Mouse (Mus musculus) megakaryocyte progenitor cell, adult 5-6 weeks (primary cell): ENCODE data around the gene Sephs1. TPM values are rescaled to one million over a fixed set of nuclear protein-coding genes. Genes with fewer than 3 reads are reported as not detected.
"Not testable (repeated sequence)": the region's sequence is repeated elsewhere in the genome, so short reads cannot be mapped to it uniquely, and the experiment has no call there.

Experiments used
- ATAC-seq: replicated peaks from 2 replicates; pipeline ENCODE4 v1.8.0; 2016; ENCODE audit warnings: mild to moderate bottlenecking, moderate TSS enrichment, inconsistent platforms; ENCODE audit not compliant: poor library complexity
- total RNA-seq, 2 experiments: library from RNA; stranded (forward) in 1 of 2; stranded (reverse) in 1 of 2; fragments of 157-497, 149-512 nt in 1 of 2; fragments of 200-1000 nt in 1 of 2; gene quantifications; 2 replicates each; pipeline versions ENCODE4 v1.2.3 to v1.2.4; 2015 to 2017

The Sephs1 gene
- total RNA-seq, 2 experiments from 2014 or later, result 30.2 to 32.5 TPM

DNA sequence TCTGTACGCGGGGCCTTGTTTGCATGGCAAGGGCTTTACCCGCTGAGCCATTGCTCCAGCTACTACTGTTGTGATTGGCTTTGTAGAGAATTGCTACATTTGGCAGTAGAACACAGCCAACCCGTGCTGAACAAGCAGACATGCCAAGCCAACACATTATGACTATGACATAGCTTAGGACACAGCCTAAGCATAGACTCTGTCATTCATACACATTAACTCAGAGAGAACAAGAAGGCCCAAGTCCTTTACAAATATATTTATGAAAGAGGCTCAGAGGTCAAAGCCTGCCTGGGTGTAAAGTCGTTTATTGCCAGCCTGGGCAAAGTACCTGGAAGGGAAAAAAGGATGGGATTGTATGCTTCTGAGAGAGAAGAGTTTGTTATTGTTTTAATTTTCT, 21.0 kb downstream of the Sephs1 start:
- ATAC-seq, result no peak

DNA sequence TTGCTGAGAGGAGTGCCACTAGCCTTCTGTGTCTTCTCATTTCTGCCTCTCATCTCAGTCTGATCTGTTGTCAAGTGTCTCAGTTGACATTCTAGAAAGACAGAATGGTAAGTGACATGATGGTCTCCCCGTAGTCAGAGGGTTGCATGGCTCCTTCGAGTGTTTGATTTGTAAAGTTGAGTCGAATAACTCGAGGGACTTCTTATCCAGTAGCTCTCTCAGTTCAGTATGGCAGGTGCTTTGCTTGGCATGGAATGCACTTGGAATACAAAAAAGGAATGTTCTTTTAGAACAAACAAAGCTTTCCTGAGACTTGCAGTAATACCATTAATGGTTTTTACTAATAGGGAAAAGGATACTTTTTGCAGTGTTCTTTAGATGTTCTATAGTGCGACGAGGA, 25.8 kb downstream of the Sephs1 start:
- ATAC-seq, result no peak

DNA sequence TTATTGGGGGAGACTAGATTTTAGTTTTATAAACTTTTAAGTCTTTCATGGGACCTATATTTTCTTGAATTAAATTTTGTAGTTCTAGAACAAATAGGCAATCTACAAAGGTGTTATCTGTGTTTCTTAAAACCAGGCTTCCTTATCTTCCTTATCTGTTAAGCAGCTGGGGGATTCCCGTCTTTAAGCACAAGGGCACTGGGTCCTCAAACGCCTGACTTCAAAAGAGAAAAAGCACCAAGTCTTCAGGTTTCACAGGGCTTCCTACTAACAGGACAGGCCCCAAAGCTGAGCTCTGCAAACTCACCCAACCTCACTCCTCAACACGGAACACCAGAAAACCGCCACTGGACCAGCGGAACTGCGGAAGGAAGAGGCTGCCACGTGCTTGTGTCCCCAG, 26.6 kb downstream of the Sephs1 start:
- 0 out of 2 replicates have a peak, but pooled peaks have one; percentile 29 for ATAC-seq

- no peak for ATAC-seq
Measured at GRCm38 (mm10) chr2:4908771-4909315, 27.5 kb downstream of the Sephs1 start.

DNA sequence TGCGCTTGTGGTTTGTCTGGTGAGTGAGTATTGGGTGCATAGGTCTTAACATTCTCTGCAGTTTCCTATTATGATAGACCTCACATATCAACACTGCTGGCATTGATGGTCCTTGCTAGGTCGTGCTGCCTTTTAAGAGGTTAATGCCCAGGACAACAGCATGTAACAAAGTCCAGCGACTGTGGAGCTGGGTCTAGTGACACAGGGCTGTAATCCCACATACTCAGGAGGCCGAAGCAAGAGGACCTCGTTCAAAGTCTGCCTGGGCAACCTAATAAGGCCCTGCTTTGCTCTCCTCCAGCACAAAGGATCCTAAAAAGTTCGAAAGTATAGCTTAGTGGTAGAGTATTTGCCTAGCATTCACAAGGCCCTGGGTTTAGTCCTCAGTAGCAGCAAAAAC, 28.5 kb downstream of the Sephs1 start:
- ATAC-seq, result no peak

GRCm38 (mm10) chr2:4910521-4910920, 29.2 kb downstream of the Sephs1 start:
- no peak for ATAC-seq

DNA sequence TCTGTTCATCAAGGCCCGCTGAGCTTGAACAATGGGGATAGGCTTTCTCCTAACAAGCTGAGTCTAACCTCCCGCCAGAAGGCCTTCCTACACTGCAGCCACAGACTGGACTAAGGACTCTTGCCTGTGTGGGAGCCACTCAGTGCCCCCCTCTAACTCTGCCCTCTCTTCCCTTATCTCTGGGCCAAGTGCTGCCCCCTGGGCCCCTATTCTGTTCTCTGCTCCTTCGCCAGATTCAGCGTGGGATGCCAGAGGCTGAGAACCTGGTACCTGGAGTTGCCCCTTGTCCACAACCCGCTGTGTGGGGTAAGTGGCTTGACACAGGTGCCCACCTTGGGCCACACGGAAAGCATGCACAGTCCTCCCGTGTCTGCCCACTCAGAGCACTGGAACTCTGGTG, 32.6 kb downstream of the Sephs1 start:
- ATAC-seq, result no peak

DNA sequence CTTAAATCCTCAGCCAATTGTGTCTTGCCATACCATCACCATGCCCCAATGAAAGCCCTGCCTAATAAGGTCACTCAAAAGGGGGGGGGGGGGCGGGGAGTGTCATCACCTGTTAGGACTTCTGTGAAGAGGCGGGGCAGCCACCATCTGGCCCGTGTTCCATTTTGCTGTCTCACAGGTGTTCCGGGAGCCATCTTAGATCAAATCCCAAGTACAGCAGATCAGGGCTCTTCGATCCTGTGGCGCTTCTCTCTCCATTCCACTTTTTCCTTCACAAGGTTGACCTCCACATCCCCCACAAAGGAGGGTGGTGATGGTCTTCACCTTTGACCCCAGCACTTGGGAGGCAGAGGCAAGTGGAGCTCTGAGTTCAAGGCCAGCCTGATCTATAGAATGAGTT, 34.7 kb downstream of the Sephs1 start:
- ATAC-seq, result no peak

- ATAC-seq, result peak; percentile 67
Measured at GRCm38 (mm10) chr2:4917326-4918021, 36.1 kb downstream of the Sephs1 start.

- ATAC-seq, result peak; percentile 93
Measured at GRCm38 (mm10) chr2:4918860-4919739, 37.7 kb downstream of the Sephs1 start, which contains the start of gene Phyh. Phyh (plus strand) TSS chr2:4919019.

GRCm38 (mm10) chr2:4921019-4921418, 39.7 kb downstream of the Sephs1 start:
- ATAC-seq, result no peak

DNA sequence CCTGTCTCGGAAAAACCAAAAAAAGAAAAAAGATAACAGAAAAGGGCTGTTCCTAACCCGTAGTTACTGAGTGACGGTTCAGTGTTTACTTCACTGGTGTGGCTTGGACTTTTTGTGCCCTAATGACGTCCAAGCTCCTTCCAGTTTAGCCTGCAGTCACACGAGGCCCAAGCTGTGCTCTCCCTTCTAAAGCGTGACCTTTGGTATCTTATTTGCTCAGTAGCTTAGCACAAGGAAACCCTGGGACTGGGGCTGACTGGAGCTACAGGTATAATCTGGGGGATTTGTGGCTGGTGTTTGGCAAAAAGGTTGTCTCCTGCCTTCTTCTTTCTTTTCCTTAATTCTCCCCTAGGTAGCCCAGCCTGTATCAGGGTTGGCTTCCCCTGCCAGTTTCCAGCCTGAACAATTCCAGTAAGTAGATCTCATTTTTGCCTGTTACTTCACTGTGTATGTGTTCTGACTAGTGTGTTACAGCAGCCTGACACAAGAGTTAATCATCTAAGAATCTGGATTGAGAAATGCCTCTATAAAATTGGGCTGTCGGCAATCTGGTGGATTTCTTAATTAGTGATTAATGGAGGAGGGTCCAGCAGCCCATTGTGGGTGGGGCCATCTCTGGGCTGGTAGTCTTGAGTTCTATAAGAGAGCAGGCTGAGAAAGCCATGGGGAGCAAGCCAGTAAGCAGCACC, 41.3 kb downstream of the Sephs1 start:
- no peak for ATAC-seq

DNA sequence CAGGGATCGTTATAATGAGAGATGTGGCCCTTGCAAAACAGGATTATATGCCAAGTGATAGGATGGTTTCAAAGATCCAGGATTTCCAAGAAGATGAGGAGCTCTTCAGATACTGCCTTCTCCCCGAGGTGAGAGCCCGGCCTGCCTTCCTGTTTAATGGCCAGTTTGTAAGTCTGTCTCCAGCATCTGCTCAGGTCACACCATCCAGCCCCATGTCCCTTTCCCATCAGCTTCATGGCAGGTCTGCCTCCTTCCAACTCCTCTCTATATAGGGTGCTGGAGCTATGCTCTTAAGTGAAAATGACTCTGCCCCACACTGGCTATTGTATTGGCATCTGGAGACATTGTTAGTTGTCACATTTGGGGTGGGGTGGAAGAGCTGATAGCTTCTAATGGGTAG, 46.0 kb downstream of the Sephs1 start:
- no peak for ATAC-seq

DNA sequence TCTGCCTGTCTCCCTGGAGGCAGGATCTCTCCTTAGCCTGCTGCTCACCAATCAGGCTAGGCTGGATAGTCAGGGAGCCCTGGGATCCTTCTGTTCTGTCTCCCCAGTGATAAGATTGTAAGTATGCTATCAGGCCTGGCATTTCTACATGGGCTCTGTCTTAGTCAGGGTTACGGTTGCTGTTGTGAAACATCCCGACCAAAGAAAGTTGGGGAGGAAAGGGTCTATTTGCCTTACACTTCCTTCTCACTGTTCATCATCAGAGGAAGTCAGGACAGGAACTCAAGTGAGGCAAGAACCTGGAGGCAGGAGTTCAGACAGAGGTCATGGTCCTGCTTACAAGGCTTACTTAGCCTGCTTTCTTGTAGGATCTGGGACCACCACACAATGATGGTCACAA, 47.9 kb downstream of the Sephs1 start:
- peak; percentile 97 for ATAC-seq

DNA sequence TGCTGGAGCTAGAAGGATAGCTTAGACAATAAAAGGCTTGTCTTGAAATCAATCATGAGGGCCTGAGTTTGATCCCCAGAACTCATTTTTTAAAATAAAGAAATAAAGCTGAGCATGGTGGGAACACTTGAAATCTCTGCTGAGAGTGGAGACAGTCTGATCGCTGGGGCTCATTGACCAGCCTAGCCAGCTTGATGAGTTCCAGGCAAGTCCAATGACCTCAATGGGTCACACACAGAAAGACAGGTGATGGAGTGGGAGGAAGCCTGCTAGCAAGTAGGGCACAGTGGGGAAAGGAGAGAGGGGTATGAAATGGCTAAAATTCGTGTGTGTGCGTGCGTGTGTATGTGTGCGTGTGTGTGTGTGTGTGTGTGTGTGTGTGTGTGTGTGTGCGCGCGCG, 53.2 kb downstream of the Sephs1 start:
- no peak for ATAC-seq

GRCm38 (mm10) chr2:4937931-4938330, 56.6 kb downstream of the Sephs1 start:
- no peak for ATAC-seq

DNA sequence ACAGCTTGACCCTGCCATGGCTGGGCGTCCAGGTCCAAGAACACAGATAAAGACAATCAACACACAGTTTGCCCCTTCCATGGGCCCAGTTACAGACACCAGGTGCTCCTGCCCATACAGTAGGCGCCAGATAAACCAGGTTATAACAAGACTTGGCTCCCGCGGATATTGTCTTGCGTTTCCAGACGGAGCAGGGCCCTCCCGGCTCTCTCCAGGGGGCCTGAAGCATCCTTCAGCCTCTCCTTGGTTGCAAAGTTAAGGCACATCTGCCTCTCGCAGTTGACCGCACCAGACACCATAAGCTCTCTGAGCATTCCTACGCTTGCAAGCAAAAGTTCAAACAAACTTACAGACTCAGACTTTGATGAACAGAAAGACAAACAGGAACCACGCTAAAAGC, 59.5 kb downstream of the Sephs1 start:
- no peak for ATAC-seq

- not testable (repeated sequence) for ATAC-seq
Measured at GRCm38 (mm10) chr2:4949691-4950090, 68.3 kb downstream of the Sephs1 start.

DNA sequence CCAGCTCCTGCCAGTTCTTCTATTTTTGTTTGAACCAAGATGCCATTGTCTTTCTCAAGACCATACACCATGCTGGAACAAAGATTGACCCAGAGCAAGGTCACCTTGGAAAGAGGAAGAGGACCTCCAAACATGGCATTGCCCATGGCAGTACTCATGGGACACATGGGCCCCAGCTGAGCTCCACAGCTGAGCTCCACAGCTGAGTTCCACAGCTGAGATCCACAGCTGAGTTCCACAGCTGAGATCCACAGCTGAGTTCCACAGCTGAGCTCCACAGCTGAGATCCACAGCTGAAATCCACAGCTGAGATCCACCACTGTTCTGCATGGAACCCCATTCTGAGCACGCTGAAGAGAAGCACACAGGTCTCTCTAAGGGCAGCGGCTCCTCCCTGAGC, 69.6 kb downstream of the Sephs1 start:
- ATAC-seq, result no peak

DNA sequence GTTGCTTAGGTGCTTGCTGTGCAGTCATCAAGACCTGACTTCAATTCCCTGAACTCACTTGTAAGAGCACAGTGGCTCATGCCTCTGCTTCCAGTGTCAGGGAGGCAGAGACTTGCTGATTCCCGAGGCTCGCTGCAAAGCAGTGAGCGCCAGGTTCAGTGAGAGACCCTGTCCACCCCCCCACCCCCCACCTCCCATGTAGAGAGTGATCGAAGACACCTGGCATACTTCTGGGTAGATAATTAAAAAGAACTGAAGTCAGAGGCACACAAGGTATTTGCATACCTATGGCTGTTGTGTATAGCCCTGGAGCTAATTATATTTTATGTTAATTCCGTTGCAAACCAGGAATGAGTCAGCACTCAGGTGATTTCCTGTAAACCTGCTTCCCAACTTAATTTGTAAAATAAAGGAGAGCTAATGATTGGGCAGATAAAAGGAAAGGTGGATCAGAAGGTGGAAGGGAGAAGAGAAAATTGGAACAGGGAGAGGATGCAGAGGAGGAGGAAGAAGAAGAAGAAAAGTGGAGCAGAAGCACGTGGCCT, 72.9 kb downstream of the Sephs1 start:
- no peak for ATAC-seq

DNA sequence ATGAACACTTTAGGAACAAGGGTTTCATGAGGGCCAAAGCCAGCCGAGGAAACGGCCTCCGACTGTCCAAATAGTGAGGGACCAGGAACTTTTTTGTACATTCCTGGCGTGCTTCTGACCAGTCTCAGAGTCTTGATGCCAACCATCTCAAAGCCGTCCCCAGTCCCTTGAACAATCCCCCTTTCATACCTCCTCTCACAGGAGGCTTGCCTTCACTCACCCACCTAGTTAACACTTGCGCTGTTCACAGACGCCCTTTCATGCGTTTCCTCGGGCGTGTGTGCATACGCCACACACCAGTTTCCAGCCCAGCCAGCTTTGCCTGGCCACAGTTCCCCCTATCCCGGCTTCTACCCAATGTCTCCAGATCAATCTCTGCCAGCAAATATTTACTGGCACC, 76.7 kb downstream of the Sephs1 start:
- ATAC-seq, result no peak
